Mouse (Mus musculus) kidney, adult 9 months (tissue): Measurements from ENCODE around the gene Dok5.
A peak's percentile ranks its signal among the peaks of the same experiment; 100 is the strongest.

Experiments used
- DNase-seq: peaks from one replicate; pipeline ENCODE4 v3.0.0; 2022

Dok5 gene

GRCm38 (mm10) chr2:170802984-170803383, 71.4 kb downstream of the Dok5 start:
- no peak for DNase-seq

DNA sequence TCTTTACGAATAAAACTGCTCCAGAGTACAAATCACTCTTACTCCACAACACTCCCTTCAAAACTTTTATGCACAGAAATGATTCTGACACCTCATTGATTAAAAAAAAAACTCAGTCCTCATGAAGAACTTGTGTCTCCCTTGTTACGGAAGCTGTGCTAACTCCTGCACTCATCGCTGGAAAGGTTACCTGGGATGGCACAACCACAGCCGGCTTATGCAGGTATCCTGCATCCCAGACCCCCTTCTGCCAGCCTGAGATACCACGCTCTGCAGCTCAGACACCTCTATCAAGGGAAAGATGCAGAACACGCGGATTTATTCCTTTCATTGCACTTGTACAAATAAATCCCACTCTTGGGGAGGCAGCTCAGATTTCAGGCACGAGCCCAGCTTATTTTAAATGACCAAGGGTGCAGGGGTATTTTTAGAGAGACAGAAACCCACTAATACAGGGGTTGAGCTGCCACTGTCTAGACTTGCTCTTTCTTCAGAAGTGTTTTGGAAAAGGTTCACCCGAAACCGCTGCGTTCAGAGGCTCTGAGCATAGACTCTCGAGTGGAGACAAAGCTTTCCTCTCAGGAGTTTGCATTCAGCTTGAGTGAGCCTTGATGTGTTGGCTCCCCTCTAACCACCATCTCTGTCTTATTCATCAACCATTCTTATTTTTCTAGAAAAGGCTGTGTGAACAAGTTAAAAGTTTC, 76.1 kb downstream of the Dok5 start:
- no peak for DNase-seq

- no peak for DNase-seq
These were observed 76.7 kb downstream of the Dok5 start for GRCm38 (mm10) chr2:170808259-170808789.

DNA sequence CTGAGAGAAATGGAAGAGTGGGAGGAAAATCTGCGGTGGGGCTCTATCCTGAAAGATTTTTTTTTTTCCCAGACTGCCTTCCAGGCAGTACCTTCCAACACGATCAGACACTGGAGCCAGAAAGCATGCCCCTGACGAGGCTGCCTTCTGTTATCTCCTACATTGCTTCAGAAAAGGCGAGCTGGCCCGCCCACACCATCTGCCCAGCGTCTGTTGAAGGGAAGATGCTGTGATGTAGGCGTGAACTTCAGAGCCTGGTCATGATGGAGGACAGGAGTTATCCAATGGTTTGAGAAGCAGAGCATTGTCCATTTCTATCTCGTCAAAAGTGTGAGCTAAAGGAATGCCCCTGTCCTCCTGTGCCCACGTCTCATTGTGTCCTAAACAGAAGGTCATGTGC, 79.7 kb downstream of the Dok5 start:
- DNase-seq, result no peak

- no peak for DNase-seq
These were observed 84.7 kb downstream of the Dok5 start for GRCm38 (mm10) chr2:170816302-170816701.

DNA sequence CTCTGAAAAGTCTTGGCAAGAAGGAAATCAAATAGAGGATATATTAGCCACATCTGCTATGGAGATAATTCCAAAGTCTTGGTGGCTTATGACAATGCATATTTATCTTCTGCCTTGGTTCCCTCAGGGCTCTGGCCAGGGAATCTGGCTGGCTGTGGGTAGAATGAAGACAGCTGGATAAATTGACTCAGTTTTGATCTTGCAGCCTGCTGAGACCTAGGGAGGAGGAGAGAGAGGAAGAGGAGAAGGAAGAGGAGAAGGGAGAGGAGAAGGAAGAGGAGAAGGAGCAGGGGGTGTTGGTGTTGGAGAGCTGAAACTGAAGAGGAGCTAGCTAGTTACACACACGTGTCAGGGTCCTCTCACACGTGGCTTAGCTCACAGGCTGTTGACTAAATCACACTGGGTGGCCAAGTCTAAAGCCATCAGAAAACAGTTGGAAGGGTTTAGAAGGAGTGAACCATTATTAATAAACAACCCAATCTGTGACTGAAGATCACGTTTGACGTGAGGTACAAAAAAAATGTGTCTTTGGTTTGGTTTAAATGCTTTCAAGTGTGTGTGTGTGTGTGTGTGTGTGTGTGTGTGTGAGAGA, 85.6 kb downstream of the Dok5 start:
- DNase-seq, result no peak

- peak; percentile 67 for DNase-seq
These were observed 95.3 kb downstream of the Dok5 start for GRCm38 (mm10) chr2:170826821-170827441.

- DNase-seq, result no peak
These were observed 97.2 kb downstream of the Dok5 start for GRCm38 (mm10) chr2:170828757-170829156.

DNA sequence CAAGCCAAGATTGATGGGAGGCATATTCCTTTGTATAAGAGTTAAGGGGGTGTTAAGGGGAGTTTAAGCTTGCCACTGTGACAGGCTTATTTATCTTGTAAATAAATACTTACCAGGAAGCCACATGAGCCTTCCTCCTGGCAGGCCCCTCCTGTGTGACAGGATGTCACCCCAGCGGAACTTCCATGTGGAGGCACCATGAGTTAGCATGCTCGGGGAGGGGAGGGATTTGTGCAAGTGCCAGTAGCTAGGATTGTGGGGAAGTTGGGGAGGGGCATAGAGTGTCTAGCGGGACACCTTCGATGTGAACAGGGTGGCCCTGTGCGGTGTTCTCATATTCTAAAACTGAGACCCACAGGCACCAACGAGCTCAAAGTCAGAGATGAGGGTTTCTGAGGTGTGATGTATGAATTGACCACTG, 97.6 kb downstream of the Dok5 start:
- peak; percentile 29 for DNase-seq

DNA sequence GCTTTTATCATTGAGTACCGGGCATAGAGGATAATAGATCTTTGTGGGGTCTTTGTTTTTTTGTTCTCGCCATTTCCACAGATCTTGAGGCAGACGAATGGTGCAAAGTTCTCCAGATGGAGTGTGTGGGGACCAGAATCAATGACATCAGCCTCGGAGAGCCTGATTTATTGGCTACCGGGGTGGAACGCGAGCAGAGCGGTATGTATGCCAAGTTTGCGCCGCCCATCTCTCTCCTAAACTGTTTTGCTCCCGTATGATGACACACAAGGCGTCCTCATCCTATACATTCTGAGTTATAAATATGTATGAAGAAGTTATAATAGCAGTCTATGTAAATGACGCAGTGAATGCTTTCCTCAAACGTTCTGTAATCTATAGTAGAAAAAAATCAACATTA, 98.4 kb downstream of the Dok5 start:
- DNase-seq, result no peak

GRCm38 (mm10) chr2:170836862-170837261, 105.3 kb downstream of the Dok5 start:
- no peak for DNase-seq

DNA sequence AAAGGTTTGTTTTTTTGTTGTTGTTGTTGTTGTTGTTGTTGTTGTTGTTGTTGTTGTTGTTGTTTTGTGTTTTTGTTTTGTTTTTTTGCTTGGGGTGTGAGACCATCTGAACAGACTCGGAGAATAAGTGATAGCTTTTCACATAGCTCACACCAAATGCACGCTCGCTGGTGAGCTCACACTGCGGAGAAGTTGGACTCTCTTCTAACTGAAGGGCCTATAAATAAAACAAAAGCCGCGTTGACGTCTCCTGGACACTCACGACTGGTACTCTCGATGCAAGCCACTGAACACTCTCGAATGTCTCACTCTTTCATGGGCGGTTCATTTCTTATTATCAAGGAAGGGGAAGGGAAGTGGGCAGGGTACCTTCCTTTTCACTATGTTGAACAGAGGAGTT, 105.8 kb downstream of the Dok5 start:
- no peak for DNase-seq

GRCm38 (mm10) chr2:170837824-170838557, 106.4 kb downstream of the Dok5 start:
- DNase-seq, result peak; percentile 37

DNA sequence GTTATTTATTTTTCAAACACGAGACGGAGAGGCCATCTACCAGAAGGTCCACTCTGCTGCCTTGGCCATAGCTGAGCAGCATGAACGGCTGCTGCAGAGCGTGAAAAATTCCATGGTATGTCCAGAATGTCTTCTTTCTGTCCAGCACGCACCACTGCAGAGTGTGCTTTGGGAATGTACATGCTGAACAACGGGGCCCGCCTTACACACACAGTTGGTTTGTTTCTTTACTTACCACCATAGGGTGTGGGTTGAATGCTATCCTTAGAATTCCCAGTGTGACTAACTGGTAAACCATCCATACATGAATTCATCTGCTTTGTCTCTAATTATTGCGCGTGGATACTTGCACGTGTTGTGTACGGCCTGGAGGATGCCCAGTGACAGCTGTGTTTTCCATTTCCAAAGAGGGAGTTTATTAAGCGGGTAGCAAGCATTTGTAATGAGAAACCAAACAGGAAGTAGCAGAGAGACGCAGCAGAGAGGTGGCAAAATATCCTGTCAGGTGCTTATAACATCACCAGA, 109.9 kb downstream of the Dok5 start:
- no peak for DNase-seq

- no peak for DNase-seq
These were observed 113.9 kb downstream of the Dok5 start for GRCm38 (mm10) chr2:170845511-170845910.

GRCm38 (mm10) chr2:170850058-170850457, 118.5 kb downstream of the Dok5 start:
- no peak for DNase-seq

GRCm38 (mm10) chr2:170852337-170852736, 120.7 kb downstream of the Dok5 start:
- no peak for DNase-seq

DNA sequence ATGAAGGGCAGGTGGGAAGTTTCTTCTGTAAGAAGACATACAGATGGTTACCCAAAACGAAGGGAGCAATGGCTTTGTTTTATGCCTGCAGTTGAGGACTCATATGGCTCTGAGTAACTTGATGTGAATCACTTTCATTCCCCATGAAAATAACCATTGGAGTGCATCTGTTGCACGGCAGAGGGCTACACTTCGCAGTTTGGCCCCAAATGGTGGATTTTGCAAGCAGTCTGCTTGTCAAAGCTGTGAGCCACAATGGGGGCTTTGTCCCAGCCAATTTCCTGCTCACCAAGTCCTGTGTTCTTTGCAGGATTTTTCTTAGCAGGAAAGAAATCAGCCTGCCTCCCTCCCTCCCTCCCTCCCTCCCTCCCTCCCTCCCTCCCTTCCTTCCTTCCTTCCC, 123.6 kb downstream of the Dok5 start:
- DNase-seq, result no peak

- no peak for DNase-seq
These were observed 124.5 kb downstream of the Dok5 start for GRCm38 (mm10) chr2:170856085-170856484.

GRCm38 (mm10) chr2:170857507-170857906, 125.9 kb downstream of the Dok5 start:
- DNase-seq, result no peak

DNA sequence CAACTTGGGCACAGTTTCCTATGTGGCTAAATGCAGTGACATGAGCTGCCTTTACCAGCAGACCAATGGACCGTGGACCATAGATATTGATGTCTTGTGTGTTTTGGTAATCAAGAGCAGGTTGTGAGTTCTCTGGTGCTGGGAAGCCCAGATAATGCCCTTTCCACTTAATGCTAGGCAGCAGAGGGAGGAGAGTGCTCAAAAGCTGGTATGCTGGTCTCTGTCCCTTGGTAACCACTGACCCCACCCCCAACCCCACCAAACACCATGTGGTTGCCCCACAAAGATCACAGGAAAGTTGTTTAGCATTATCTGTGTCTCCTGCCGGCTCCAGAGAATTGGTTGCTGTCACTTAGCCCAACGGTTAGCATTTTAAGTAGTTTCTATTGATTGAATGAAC, 127.0 kb downstream of the Dok5 start:
- no peak for DNase-seq

DNA sequence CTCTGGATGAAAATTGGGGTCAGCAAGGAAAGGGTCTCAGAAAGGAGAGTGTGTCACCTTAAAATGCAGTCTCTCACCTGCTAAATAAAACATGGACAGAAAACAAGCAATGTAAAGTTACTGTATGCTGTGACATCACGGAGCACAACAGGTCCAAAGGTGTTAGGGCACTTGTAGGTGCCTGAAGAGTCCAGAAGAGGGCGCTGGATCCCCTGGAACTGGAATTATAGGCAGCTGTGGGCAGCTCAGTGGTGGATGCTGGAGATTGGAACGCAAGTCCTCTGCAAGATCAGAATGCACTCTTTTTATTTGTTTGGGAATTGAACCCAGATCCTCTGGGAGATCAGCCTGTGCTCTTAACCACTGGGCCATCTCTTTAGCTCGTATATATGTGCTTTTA, 129.0 kb downstream of the Dok5 start:
- no peak for DNase-seq

DNA sequence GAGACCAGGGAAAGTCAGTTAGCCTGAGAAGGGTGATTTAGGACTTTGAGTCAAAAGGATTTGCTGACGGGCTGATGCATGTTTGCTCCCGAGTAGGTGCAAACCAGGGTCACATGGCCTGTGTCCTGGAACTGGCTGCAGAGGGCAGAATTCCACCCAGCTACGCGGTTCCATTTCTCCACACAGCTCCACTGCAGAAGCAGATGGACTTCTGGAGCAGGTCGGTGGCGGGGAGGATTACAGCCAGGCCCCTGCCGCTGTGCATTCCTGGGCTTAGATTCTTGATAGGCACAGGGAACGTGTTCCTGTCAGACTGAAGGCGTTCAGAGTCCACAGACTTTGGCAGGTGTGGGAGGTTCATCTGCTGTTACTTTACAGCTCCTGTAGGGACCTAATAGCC, 131.2 kb downstream of the Dok5 start:
- peak; percentile 33 for DNase-seq
